Comparison of ENCODE assay signal across 7 mouse cellular contexts in genomic region chr9:120733681-120734465, GRCm38 (mm10).
DNase-seq lines count a peak whose midpoint lies in the region; ATAC-seq lines count a peak whose summit lies in the region.

No protein-coding gene starts in this region.

- no peak overlapping the region for H3K27ac ChIP-seq in forebrain, embryonic 11.5 days (ENCODE audit: low read depth, low read length)
- H3K27ac ChIP-seq in intestine, embryonic 15.5 days = no peak overlapping the region

- peak; percentile 20 for DNase-seq in urinary bladder, postnatal 14 days (ENCODE audit: low spot score)
- DNase-seq in urinary bladder, adult 18-20 months (ENCODE audit: low spot score in 2 of 2) = no peak
- DNase-seq in forebrain, embryonic 11.5 days (ENCODE audit: low spot score) = peak; percentile 67
- peak; percentile 75 for DNase-seq in lung, postnatal 10 days
- no peak for DNase-seq in thymus, postnatal 4 days
- no peak for DNase-seq in ovary, postnatal 36 days (ENCODE audit: low spot score)

- no peaks in the 10 kb centered on the region for H3K27me3 ChIP-seq in forebrain, embryonic 11.5 days (ENCODE audit: control insufficient read depth, insufficient read depth, low read length)
- no peaks in the 10 kb centered on the region for H3K27me3 ChIP-seq in intestine, embryonic 15.5 days (replicated peaks)

- WGBS in forebrain, embryonic 11.5 days = 46% methylated on average over 11 of the region's 11 CpGs
- 45% methylated on average over 11 of the region's 11 CpGs for WGBS in intestine, embryonic 15.5 days

- H3K4me2 ChIP-seq in forebrain, embryonic 11.5 days (ENCODE audit: low read depth, low read length, severe bottlenecking) = no peak overlapping the region
- H3K4me2 ChIP-seq in intestine, embryonic 15.5 days (replicated peaks) = no peak overlapping the region

- peaks cover 18% of the 10 kb centered on the region for H3K4me1 ChIP-seq in forebrain, embryonic 11.5 days (replicated peaks; ENCODE audit: control insufficient read depth, insufficient read depth, low read length)
- H3K4me1 ChIP-seq in intestine, embryonic 15.5 days (replicated peaks) = peaks cover 23% of the 10 kb centered on the region

- 0 out of 2 replicates have a peak overlapping the region, but pooled peaks have one; percentile 5 for H3K9ac ChIP-seq in forebrain, embryonic 11.5 days (ENCODE audit: low read length)
- H3K9ac ChIP-seq in intestine, embryonic 15.5 days = no peak overlapping the region

- H3K4me3 ChIP-seq in forebrain, embryonic 11.5 days (ENCODE audit: low read depth, low read length) = no peak overlapping the region
- H3K4me3 ChIP-seq in intestine, embryonic 15.5 days (replicated peaks) = no peak overlapping the region

- no peaks in the 10 kb centered on the region for H3K36me3 ChIP-seq in forebrain, embryonic 11.5 days (ENCODE audit: control insufficient read depth, insufficient read depth, low read length)
- H3K36me3 ChIP-seq in intestine, embryonic 15.5 days = no peaks in the 10 kb centered on the region

- no peaks in the 10 kb centered on the region for H3K9me3 ChIP-seq in forebrain, embryonic 11.5 days (ENCODE audit: control insufficient read depth, low read length)
- H3K9me3 ChIP-seq in intestine, embryonic 15.5 days = no peaks in the 10 kb centered on the region

- ATAC-seq in forebrain, embryonic 11.5 days (replicated peaks; ENCODE audit: low FRiP score) = peak; percentile 55; the same call in 1 of the 2 replicates
- ATAC-seq in intestine, embryonic 15.5 days = peak; percentile 40

Comparison
In these comparisons a context has a peak if more than half of its experiments do, and no peak if none do; other contexts are left out.
1. DNase-seq: peak in urinary bladder, postnatal 14 days (single experiment), forebrain, embryonic 11.5 days (single experiment) and lung, postnatal 10 days (single experiment); none in urinary bladder, adult 18-20 months (0 of 2), thymus, postnatal 4 days (single experiment) and ovary, postnatal 36 days (single experiment).